Mouse (Mus musculus): ENCODE measurements around the gene Ccdc63. TPM values are rescaled to one million over a fixed set of nuclear protein-coding genes. Genes with fewer than 3 reads are reported as not detected.
"Not testable (repeated sequence)": the region's sequence is repeated elsewhere in the genome, so short reads cannot be mapped to it uniquely, and the experiment has no call there.

Ccdc63 gene
- polyA plus RNA-seq, 1 experiment from 2014 or later: not detected

GRCm38 (mm10) chr5:122144825-122145224 is 4.2 kb upstream of the Ccdc63 start:
- H3K36me3 ChIP-seq (ENCODE audit: control insufficient read depth, insufficient read depth): no peaks in the 10 kb centered on the region
- H3K27ac ChIP-seq (ENCODE audit: low read length): peak overlapping the region; percentile 83
- H3K4me2 ChIP-seq (ENCODE audit: low read depth, low read length): peak overlapping the region; percentile 71
- H3K27me3 ChIP-seq (ENCODE audit: control insufficient read depth, insufficient read depth, low read depth, low read length): no peaks in the 10 kb centered on the region
- no peaks in the 10 kb centered on the region for H3K9me3 ChIP-seq (replicated peaks; ENCODE audit: control insufficient read depth, low read length)
- H3K4me1 ChIP-seq (ENCODE audit: control insufficient read depth, low read depth, low read length): peaks cover 12% of the 10 kb centered on the region
- H3K9ac ChIP-seq (ENCODE audit: low read depth, low read length): no peak overlapping the region
- peak overlapping the region; percentile 58; the same call in 1 of the 2 replicates for H3K4me3 ChIP-seq (ENCODE audit: low read depth, low read length)
- ATAC-seq (ENCODE audit: low read depth): no peak
- WGBS (ENCODE audit: insufficient replicate concordance): 57% methylated on average over 4 of the region's 4 CpGs

- Histone ChIP-seq H3K9ac (ENCODE audit: low read depth, low read length) (no peak overlapping the region), H3K4me3 (ENCODE audit: low read depth, low read length) (no peak overlapping the region), H3K9me3 (replicated peaks; ENCODE audit: control insufficient read depth, low read length) (no peaks in the 10 kb centered on the region), H3K27ac (ENCODE audit: low read length) (no peak overlapping the region), H3K4me2 (ENCODE audit: low read depth, low read length) (no peak overlapping the region), H3K27me3 (ENCODE audit: control insufficient read depth, insufficient read depth, low read depth, low read length) (no peaks in the 10 kb centered on the region), H3K4me1 (ENCODE audit: control insufficient read depth, low read depth, low read length) (peaks cover 12% of the 10 kb centered on the region), H3K36me3 (ENCODE audit: control insufficient read depth, insufficient read depth) (no peaks in the 10 kb centered on the region)
- 74% methylated on average over 15 of the region's 15 CpGs for WGBS (ENCODE audit: insufficient replicate concordance)
- ATAC-seq (ENCODE audit: low read depth): no peak
Measured at GRCm38 (mm10) chr5:122143543-122143942, 2.9 kb upstream of the Ccdc63 start.

DNA sequence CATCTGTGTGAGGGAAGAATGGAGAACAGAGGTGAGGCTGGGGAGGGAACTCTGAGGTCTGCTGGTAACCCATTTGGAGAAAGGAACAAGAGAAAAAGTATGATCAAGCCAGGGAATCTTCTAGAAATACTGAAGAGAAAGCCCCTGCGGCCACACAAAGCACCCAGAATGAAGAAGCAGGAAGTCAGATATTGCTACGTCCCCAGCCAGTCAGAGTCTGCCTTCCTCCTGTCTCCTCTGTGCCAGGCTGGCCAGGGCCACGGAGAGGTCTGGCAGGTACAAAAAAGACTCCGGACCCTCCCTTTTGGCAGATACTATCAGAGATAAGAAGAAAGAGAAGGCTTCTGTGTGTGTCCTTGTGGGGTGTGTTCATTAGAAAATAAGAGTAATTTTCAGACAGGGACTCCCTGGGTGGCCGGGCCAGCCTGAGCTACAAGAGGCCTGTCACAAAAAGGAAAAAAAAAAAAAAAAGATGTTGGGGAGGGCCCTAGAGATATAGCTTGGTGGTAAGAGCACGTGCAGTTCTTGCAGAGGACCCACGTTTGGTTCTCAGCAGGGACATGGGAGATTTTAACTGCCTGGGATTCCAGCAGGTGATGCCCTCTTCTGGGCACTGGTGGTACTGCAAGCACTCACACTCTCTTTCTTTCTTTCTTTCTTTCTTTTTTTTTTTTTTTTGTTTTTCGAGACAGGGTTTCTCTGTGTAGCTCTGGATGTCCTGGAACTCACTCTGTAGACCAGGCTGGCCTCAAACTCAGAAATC is 1.8 kb upstream of the Ccdc63 start:
- H3K9me3 ChIP-seq (replicated peaks; ENCODE audit: control insufficient read depth, low read length): no peaks in the 10 kb centered on the region
- ATAC-seq (ENCODE audit: low read depth): 0 out of 2 replicates have a peak, but pooled peaks have one; percentile 17
- WGBS (ENCODE audit: insufficient replicate concordance): 24% methylated on average over 8 of the region's 8 CpGs
- H3K27ac ChIP-seq (ENCODE audit: low read length): no peak overlapping the region
- no peak overlapping the region for H3K4me3 ChIP-seq (ENCODE audit: low read depth, low read length)
- H3K4me1 ChIP-seq (ENCODE audit: control insufficient read depth, low read depth, low read length): peaks cover 13% of the 10 kb centered on the region
- H3K27me3 ChIP-seq (ENCODE audit: control insufficient read depth, insufficient read depth, low read depth, low read length): no peaks in the 10 kb centered on the region
- no peak overlapping the region for H3K9ac ChIP-seq (ENCODE audit: low read depth, low read length)
- no peak overlapping the region for H3K4me2 ChIP-seq (ENCODE audit: low read depth, low read length)
- no peaks in the 10 kb centered on the region for H3K36me3 ChIP-seq (ENCODE audit: control insufficient read depth, insufficient read depth)

DNA sequence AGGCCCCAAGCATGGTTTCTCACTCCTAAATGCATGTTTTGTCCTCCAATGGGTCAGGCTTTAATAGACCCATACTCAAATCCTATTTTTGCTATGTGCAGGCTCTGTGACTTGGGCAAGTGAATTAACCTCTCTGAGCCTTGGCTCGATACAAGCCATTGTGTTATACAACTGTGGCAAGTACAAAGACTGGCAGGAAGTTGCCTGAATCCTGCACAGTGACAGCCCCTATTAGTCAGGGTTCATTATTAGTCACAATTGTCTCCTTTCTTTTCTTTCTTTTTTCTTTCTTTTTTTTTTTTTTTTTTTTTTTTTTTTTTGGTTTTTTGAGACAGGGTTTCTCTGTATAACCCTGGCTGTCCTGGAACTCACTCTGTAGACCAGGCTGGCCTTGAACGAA is 852 bp downstream of the Ccdc63 start:
- H3K4me2 ChIP-seq (ENCODE audit: low read depth, low read length); H3K36me3 ChIP-seq (ENCODE audit: control insufficient read depth, insufficient read depth); ATAC-seq (ENCODE audit: low read depth); H3K4me3 ChIP-seq (ENCODE audit: low read depth, low read length); H3K27ac ChIP-seq (ENCODE audit: low read length); H3K9ac ChIP-seq (ENCODE audit: low read depth, low read length); H3K9me3 ChIP-seq (replicated peaks; ENCODE audit: control insufficient read depth, low read length); H3K27me3 ChIP-seq (ENCODE audit: control insufficient read depth, insufficient read depth, low read depth, low read length): not testable (repeated sequence)
- peaks cover 16% of the 10 kb centered on the region for H3K4me1 ChIP-seq (ENCODE audit: control insufficient read depth, low read depth, low read length)
- WGBS (ENCODE audit: insufficient replicate concordance): 51% methylated on average over 2 of the region's 2 CpGs

- 66% methylated on average over 15 of the region's 15 CpGs for whole genome bisulfite sequencing (ENCODE audit: insufficient replicate concordance)
- H3K9me3 ChIP-seq (replicated peaks; ENCODE audit: control insufficient read depth, low read length): no peaks in the 10 kb centered on the region
- H3K4me1 ChIP-seq (ENCODE audit: control insufficient read depth, low read depth, low read length): peaks cover 16% of the 10 kb centered on the region
- H3K9ac ChIP-seq (ENCODE audit: low read depth, low read length): no peak overlapping the region
- no peak overlapping the region for H3K4me3 ChIP-seq (ENCODE audit: low read depth, low read length)
- no peak for ATAC-seq (ENCODE audit: low read depth)
- no peak overlapping the region for H3K27ac ChIP-seq (ENCODE audit: low read length)
- no peaks in the 10 kb centered on the region for H3K27me3 ChIP-seq (ENCODE audit: control insufficient read depth, insufficient read depth, low read depth, low read length)
- no peaks in the 10 kb centered on the region for H3K36me3 ChIP-seq (ENCODE audit: control insufficient read depth, insufficient read depth)
- H3K4me2 ChIP-seq (ENCODE audit: low read depth, low read length): no peak overlapping the region
Measured at GRCm38 (mm10) chr5:122138856-122139255, 1.8 kb downstream of the Ccdc63 start.

DNA sequence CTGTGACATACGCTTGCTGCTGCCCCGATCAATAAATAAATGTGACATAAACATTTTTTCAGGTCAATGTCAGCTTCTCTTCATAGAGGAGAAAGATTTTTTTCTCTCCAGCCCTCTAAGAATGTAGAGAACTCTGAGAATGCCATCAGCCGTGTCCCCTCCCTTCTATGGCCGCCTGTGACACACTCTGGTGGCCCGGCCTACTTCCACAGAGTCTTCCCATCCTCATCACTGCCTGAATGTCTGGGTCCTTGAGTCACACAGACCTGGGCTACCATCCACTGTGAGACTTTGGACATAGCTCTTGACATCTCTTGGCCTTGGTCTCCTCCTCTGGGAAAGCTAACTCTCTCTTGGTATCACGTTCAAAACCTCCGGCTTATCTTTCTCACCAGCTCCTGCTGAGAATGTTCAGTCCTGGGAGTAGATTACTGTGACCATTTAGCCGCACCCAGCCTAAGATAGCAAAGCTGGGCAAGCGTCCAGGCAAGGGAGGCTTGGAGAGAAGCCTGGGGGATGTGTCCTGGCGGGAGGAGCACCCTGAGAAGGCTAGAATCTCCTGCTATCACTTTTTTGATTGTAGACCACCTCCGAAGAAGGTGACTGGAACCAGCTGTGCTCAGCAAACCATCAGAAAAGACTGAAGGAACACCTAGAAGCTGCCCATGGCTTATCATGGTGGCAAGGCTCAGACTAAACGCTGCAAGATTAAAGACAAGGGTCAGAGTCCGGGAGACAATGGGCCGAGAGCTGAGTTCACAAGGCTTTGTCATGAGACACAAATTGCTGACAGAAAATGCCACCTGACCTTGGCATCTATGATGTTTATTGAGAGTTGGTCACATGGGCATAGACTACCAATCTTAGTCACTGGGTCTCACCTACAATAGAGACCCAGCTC is 3.9 kb downstream of the Ccdc63 start:
- H3K4me3 ChIP-seq (ENCODE audit: low read depth, low read length): no peak overlapping the region
- 30% methylated on average over 14 of the region's 14 CpGs for WGBS (ENCODE audit: insufficient replicate concordance)
- H3K27me3 ChIP-seq (ENCODE audit: control insufficient read depth, insufficient read depth, low read depth, low read length): no peaks in the 10 kb centered on the region
- H3K4me2 ChIP-seq (ENCODE audit: low read depth, low read length): 0 out of 2 replicates have a peak overlapping the region, but pooled peaks have one; percentile 9
- ATAC-seq (ENCODE audit: low read depth): peak; percentile 53
- no peak overlapping the region for H3K9ac ChIP-seq (ENCODE audit: low read depth, low read length)
- H3K9me3 ChIP-seq (replicated peaks; ENCODE audit: control insufficient read depth, low read length): no peaks in the 10 kb centered on the region
- H3K4me1 ChIP-seq (ENCODE audit: control insufficient read depth, low read depth, low read length): peaks cover 30% of the 10 kb centered on the region
- H3K27ac ChIP-seq (ENCODE audit: low read length): no peak overlapping the region
- H3K36me3 ChIP-seq (ENCODE audit: control insufficient read depth, insufficient read depth): no peaks in the 10 kb centered on the region

- Histone ChIP-seq H3K36me3 (ENCODE audit: control insufficient read depth, insufficient read depth) (no peaks in the 10 kb centered on the region), H3K4me1 (ENCODE audit: control insufficient read depth, low read depth, low read length) (peaks cover 36% of the 10 kb centered on the region), H3K9me3 (replicated peaks; ENCODE audit: control insufficient read depth, low read length) (no peaks in the 10 kb centered on the region), H3K4me3 (ENCODE audit: low read depth, low read length) (no peak overlapping the region), H3K9ac (ENCODE audit: low read depth, low read length) (no peak overlapping the region), H3K27me3 (ENCODE audit: control insufficient read depth, insufficient read depth, low read depth, low read length) (no peaks in the 10 kb centered on the region), H3K4me2 (ENCODE audit: low read depth, low read length) (no peak overlapping the region), H3K27ac (ENCODE audit: low read length) (no peak overlapping the region)
- 59% methylated on average over 3 of the region's 3 CpGs for WGBS (ENCODE audit: insufficient replicate concordance)
- no peak for ATAC-seq (ENCODE audit: low read depth)
Measured at GRCm38 (mm10) chr5:122135290-122135882, 5.2 kb downstream of the Ccdc63 start.

GRCm38 (mm10) chr5:122134395-122135289 is 6.0 kb downstream of the Ccdc63 start:
- no peak for ATAC-seq (ENCODE audit: low read depth)
- Histone ChIP-seq H3K36me3 (ENCODE audit: control insufficient read depth, insufficient read depth) (no peaks in the 10 kb centered on the region), H3K9ac (ENCODE audit: low read depth, low read length) (no peak overlapping the region), H3K9me3 (replicated peaks; ENCODE audit: control insufficient read depth, low read length) (no peaks in the 10 kb centered on the region), H3K4me2 (ENCODE audit: low read depth, low read length) (no peak overlapping the region), H3K4me3 (ENCODE audit: low read depth, low read length) (no peak overlapping the region), H3K27ac (ENCODE audit: low read length) (no peak overlapping the region), H3K4me1 (ENCODE audit: control insufficient read depth, low read depth, low read length) (peaks cover 36% of the 10 kb centered on the region), H3K27me3 (ENCODE audit: control insufficient read depth, insufficient read depth, low read depth, low read length) (no peaks in the 10 kb centered on the region)
- WGBS (ENCODE audit: insufficient replicate concordance): 73% methylated on average over 14 of the region's 14 CpGs

All from liver, embryonic 16.5 days (tissue).